Mouse (Mus musculus) kidney, adult 2 months (tissue): ENCODE measurements around the gene Crip3.

Experiments
- CTCF ChIP-seq: fragments of 200-500 bp; conservative IDR thresholded peaks from 2 replicates; pipeline ENCODE4 v1.5.1; 2011; ENCODE audit warnings: low read depth, mild to moderate bottlenecking, control low read depth, low read length, moderate library complexity, mixed read lengths; ENCODE audit not compliant: insufficient read depth, insufficient read length
- POLR2A ChIP-seq: fragments of 200-500 bp; IDR thresholded peaks from one replicate; pipeline ENCODE4 v1.6.1; 2011; ENCODE audit warnings: low read depth, low read length, control low read depth

- TF ChIP-seq CTCF (no peak), POLR2A (no peak)
Observed at GRCm38 (mm10) chr17:46426496-46426895, 2.2 kb upstream of the Crip3 start.
